Mouse (Mus musculus) kidney, adult 8-10 months (tissue): ENCODE measurements around the gene Dlg1.

Experiments
- DNase-seq, 2 experiments: peaks; one replicate each; pipeline ENCODE4 v3.0.0; 2022

The Dlg1 gene

DNA sequence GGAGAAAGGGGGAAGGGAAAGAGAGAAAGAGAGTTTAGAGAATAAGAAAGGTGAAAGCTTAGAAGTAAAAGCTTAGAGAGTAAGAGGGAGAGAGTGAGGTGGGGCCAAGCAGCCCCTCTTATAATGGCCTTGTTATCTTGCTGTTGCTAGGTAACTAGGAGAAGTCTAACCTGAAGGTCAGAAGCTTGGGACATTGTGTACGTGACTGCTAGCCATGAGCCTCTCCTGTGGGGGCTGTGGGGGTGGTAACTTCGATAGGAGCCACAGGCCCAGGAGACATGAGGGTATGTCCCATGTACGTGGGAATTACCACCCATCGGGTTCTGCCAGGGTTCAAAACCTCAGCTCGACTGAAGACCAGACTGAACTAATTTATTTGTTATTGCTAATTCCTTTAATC, 77.5 kb downstream of the Dlg1 start:
- DNase-seq, result no peak

DNA sequence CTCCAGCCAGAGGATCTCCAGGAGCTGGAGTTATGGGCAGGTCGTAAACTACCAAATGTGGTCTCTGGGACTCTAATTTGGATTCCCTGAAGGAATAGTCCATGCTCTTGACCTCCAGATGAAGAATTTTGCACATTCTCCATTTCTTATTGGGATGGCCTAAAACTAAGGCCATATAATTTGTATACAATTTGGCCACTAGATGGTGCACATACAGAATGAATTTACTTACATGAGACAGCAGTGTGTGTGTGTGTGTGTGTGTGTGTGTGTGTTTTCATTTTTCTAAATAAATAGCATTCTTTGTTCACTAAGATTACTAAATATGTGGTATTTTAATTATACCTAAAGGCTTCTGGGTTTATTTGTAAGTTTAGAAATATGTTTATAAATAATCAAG, 87.3 kb downstream of the Dlg1 start:
- DNase-seq, result no peak

DNA sequence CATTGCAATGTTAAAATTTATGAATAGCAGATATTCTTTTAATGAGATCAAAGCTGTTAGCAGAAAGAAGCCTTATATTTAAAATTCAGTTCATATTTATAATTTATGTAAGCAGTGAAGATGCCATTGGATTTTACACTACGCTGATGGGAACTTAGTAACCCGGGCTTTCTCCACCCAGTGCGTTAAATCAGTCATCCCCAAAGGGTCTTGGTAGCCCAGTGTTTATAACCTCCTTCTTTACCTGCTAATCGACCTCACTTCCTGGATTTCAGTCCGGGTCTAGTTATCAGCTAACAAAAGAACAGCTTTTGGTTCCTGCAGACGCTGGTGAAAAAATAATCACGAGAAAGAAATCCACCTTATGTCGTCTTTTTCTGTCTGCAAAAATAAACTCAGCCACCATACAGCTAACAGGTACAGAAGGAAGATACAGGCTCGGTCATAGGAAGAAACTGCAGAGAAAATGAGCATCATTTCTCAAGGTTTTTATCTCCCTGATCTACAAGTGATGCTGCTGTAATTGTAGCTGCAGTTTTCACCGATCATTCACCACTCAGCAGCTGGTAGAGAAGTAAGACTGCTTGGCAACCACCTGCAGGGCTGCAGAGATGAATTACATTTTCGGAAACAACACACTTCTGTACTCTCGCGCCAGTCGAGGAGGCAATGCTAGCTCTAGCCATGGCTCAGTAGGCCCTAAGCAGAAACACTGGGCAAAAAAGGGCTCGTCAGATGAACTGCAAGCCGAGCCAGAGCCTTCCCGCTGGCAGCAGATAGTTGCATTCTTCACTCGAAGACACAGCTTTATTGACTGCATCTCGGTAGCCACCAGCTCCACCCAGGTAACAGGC, 91.2 kb downstream of the Dlg1 start:
- DNase-seq, result no peak

DNA sequence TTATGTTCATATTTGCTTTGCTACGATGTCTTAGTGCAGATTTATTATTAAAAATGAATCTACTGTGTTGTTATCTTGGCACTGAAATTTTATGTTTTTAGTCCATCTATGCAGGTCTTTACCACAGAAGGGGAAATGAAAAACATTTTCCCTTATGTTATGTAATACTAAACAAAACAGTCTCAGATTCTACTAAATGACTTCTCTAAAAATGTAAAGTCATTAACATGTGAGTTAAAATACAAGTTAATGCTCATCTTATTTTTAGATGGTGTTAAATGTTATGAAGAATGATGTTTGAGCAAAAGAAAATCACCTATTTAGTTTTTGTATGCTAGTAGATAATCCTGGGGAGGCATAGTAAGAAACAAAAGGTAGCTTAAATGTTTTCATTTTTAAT, 91.8 kb downstream of the Dlg1 start:
- no peak for DNase-seq

DNA sequence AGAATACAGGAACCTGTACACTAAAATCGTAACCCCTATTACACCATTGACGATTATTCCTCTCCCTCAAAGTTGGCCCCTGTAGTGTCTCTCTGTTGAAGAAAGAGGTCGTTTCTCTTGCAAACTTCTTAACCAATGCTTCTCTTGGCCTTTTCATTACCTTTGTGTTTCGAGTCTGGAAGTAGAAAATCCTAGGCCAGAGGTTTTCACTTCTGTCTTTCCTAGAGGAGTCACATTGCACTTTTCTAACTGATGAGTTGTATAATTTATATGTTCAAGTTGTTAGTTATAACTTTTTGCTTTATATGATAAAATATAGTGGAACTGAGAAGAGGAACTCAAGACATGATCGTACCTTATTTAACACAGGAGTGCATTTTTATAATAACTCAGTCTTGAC, 93.2 kb downstream of the Dlg1 start:
- no peak for DNase-seq

DNA sequence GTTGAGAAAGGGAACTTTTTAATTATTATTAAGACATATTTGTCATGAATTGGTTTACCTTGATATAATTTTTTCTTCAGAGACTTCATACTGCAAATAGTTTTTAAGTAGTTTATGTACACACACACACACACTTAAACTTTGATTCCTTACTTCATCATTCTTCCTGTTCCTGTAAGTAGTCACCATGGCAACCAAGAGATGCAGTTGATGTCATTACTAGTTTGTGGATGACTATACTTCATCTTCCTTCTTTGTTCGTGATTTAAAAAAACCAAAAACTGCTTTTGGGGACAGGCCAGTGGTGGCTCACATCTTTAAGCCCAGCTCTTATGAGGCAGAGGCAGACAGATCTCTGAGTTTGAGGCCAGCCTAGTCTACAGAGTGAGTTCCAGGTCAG, 94.4 kb downstream of the Dlg1 start:
- DNase-seq, result no peak

DNA sequence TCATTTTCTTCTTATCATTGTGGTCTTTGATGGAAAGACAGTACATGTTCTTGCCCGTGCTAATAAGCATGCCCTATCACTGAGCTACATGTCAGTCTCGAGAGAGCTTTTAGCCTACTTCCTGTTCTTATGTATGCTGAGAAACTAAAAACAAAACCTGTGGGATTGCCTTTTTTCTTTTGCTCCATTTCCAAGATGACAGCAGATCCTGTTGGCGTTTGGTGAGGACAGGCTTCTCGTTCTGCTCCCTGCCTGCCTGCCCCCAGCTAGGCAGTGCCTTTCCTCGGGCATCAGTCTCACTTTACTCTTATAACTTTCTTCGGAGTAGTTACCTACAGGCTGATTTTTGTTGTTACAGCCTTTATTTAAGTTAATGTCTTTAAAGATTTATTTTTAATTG, 96.2 kb downstream of the Dlg1 start:
- no peak for DNase-seq

DNA sequence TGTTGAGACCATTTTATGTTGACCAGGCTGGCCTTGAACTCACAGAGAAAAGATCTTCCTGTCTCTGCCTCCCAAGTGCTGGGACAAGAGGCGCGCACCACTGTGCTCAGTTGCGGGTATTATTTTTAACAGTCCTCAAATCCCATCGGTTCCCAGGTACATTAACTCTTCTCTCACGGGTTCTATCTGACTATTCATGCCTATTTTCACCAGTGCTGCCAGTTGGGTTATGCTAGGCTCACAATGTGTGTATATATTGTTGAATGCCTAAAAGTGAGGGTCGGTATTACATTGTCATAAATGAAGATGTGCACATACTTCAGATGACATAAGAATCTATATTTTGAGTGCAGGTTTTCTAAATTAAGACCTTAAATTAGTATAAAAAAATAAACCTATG, 103.1 kb downstream of the Dlg1 start:
- DNase-seq, result no peak

DNA sequence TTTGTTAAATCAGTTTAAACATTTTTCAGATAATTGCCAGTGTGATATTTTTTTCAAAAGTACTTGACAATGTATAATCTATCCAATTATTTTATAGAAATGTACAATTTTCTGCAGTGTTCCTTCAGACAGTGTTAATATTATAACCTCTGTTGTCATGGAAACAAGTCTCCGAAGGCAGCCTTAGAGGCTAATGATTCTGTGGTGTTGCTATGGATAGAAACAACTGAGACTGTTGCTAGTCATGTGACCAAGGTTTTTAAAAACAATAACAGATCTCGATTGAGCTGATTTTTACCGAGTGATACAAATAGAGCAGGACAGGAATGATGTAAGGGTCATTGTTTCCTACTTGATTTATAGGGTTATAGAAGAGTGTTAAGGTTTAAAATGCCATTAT, 103.5 kb downstream of the Dlg1 start:
- no peak for DNase-seq

DNA sequence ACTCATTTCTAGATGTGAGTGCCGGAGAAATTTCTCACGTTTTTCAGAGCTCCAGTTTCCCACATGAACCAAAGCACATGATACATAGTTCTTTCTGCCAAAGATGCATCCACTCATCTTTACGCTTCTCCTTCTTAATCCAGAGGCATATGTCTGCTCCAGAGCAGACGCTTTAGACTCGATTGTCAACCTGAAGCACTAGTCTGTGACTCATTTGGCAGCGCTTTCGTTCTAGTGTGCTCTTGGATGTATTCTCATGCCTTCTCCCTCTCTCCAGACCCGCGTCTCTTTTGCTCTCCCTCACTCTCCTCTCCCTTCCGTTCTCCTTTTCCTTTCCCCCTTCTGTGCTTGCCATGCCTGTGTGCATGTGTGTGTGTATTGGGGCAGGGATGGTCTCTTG, 112.7 kb downstream of the Dlg1 start:
- no peak for DNase-seq

DNA sequence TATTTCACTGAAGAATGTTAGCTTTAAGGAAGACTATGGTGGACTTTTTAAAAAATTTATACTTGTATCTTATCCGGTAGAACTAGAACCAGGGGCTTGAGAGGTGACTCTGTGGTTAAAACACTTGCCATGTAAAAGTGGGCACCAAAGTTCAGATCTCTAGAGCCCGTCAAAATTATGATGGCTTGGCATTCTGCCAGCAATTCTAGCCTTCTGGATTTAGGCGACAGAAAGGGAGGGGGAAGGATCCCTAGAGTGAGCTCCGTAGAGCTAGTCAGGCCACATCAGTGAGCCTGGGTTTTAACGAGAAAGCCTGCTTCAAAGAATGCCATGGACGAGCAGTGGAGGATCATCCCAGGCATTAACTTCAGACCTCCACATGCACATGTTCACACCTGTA, 117.8 kb downstream of the Dlg1 start:
- no peak for DNase-seq

DNA sequence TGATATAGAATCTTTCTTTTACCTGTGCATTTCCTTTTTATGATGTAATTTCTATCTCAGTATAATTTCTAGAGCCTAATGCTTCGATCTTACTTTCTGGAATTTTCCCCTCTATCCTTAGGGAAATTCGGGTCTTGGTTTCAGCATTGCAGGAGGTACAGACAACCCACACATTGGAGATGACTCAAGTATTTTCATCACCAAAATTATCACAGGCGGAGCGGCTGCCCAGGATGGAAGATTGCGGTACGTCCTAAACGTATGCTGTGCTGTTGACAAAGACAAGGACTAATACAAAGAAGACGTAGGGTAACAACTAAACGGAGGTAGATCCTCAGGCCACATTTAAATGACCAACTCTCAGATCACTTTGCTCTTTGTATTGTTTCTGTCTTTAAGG, 126.8 kb downstream of the Dlg1 start:
- no peak for DNase-seq

DNA sequence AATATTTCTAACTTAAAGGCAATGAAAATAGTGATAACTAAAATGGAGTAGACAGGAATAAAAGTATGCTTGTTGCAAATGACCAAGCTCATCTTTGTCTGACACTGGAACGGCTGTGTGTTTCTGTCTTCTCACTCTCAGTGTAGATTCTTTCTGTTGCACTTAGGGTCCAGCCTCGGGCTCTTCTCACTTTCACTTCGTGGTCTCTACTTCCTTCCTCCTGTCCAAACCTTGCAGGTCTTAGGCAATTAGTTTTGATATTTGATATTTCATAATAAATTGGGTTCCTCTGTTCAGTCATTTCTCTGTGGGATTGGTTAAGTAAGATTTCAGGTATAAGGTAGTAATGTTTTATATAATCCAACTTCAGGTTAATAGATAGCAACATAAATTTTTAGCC, 140.4 kb downstream of the Dlg1 start:
- no peak for DNase-seq

DNA sequence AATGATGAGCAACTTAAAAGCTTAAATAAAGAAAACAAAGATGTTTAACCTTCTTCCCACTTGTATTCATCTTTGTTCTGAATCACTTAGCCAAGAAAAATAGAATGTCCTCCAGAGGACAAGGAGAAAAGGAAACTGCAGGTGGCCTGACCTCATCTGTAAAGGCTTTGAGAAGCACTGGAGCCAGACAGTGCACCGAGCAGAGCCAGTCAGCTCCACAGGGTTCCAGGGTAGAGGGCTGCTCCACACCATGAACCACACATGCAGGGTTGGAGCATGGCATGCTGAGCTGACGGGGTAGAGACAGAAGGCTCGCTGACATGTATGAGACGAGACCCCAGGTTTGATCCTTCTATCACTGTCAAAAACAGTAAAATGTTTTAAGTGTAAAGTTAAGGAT, 162.8 kb downstream of the Dlg1 start:
- no peak for DNase-seq

DNA sequence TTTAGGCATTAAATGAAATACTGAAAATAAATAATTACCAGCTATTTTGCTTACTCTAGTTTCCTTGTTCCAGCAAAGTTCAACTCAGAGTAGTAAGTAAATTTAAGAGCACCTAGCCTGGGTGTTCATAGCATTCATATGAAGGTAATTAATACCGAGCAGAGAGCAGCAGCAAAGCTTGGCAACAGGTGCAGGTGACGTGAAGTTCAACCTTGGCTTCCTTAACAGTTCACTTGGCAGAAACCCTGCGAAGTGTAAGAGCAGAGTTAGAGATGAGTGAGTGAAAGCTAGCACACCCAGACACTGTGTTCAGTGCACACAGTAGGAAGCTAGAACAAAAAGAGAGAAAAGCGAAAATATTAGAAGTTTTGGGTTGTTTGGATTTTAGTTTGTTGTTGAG, 167.5 kb downstream of the Dlg1 start:
- peak; percentile 14 to 36 for DNase-seq

DNA sequence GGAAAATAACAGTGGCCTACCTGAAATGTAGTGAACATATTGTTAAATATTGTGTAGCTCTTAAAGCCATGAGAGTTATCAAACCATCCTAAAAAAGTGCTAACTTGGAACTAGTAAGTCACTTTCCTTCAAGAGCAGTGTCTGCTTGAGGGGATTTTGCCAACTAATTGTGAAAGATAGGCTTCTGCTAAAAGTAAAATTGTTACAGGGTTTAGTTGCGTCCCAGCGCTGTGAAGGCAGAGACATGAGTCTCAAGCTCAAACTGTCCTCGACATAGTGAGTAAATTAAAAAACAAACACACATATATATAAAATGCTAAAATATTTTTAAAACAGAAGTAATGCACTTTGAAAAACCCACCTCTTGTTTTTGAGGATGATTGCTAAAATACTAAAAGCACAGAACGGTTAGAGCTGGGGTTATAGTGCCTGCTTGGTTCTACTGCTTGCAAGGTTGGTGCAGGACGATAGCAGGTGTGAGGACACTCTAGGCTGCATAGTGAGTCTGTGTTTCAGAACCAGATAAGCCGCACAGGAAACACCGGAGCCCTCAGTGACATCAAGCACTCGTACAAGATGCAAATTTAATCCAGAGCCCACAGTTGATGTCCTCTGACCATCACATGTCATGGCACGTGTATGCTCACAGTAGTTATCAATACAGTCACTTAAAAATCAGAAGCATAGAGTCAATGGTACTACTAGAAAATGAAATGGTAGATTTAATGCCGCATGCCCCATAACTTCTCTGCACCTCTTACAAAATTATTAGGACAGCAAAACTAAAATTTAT, 169.6 kb downstream of the Dlg1 start:
- DNase-seq, result no peak

DNA sequence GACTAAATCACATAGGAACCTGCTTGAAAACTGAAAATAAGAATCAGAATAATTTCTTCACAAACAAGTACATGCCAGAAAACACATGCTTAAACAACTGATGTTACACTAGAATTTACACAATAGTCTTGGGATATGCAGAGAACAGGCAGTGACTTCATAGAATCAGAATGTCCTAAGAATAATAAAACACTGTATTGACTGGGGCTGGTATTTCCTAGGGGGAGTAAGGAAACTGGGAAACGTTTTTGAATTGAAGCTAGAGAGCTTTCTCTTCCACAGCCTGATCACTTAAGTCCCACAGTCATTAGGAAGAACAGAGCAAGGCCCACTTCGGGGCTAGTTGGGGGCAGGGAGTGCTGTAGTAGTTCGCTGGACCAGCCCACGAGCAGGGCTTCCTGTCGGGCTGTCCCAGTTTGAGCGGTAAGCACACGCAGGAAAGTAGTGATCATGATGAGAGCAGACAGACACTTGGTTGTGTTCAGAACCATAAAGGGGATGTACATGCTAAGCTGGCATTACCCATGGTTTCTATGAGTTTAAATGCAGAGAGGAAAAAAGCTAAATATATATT, 170.9 kb downstream of the Dlg1 start:
- DNase-seq, result no peak

DNA sequence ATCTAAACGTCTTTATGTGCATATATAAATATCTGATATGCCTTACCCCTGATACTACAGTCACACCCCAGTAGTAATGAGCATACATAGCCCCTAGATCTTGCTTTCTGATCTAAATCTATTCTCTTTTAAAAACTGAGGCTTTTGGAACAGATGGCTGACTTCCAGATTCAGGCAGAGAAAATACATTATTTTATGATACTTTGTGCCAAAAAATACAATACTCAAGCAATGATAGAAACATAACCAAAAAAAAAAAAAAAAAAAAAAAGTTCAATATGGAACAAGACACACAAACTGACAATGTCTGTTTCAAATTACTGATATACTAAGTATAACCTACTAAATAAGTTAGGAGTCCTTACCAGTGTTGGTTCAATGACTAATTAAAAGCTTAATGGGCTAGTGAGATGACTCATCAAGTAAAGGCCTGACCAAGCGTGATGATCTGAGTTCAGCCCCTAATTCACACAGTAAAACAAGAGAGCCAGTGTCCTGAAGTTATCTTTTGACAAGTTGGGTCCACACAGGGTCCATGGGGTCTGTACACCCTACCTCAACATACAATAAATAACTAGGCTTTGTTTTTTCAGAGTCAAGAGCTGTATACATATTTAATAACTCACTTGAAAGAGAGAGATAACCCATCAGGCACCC, 171.5 kb downstream of the Dlg1 start:
- no peak for DNase-seq

DNA sequence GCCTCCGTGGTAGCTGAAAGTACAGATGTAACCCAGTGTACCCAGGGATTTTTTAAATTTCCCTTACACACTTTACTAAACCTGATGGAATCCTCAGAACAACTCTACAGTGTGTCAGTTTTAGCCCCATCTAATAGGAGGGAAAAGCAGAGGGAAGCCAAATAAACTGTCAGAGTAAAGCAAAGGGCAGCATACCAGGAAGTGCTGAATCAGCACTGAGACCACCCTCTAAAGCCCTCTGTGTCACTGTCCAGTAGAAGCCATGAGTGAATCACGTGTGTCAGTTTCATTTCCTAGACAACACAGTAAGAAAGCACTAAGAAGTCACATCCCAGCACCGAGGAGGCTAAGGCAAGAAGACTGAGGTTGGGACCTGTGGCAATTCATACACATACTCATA, 174.1 kb downstream of the Dlg1 start:
- no peak for DNase-seq

DNA sequence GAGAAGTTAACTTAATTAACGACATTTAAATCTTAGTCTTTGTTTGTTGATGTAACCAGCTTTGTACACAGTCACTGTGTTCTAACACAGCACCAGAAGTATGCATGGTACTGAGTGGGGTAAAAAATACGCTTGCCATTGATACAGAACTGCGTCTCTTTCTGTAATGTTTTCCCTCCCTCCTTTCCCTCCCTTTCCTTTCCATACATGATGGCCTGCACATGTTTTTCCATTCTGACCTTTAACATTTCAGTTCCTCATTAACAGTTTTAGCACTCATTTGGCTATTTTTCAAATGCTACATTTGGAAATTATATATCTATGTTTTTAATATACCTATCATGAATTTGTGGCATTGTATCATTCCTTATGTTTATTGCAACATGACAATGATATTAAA, 181.0 kb downstream of the Dlg1 start:
- no peak for DNase-seq

DNA sequence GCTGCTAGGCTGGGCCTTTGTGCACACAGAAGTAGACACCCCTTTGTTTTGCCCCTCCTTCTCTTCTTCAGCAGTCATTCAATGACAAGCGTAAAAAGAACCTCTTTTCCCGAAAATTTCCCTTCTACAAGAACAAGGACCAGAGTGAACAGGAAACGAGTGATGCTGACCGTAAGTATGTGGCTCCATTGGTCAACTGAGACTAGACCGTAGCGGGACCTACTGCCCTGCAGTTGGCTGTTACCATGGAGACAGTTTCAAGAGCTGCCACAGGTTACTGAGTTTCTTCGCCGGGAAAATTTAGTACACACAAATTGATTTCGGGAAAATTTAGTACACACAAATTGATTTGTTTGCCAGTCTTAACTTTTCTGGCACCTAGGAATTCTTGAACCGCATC, 183.5 kb downstream of the Dlg1 start:
- DNase-seq, result no peak

DNA sequence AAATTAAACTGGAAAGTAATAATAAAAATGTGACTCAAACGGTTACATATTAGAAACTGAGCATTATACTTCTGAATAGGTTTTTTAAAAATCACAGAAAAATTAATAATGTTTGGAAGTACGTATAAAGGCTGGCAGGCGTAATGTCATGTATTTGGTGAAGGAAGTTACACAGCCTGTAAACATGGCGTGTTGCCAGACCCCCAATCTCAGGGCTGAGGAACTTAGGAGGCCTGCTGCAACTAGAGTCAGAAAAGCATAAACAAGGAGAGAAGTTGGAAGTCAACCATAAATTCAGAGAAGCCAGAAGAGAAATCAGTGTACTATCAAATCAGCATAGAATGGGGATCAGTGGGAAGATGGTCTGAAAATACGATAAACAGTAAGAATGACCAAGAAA, 200.7 kb downstream of the Dlg1 start:
- no peak for DNase-seq

DNA sequence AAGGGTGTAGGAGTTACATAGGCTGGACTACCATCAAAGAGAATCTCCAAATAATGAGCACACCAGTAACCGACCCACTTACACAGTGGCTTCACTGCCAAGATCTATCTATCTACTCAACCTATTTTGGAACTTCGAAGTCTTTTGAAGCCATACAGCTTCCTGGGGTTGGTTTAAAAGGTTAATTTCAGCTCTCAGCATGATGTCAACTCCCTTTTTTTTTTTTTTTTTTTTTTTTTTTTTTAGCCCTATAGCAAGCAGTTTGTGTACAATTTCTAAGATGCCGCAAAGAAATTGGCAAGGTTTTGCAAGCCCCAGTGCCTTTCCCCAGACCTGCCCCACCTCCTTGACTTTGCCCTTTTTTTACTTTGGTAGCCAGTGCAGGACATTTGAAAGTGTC, 202.0 kb downstream of the Dlg1 start:
- DNase-seq, result no peak

DNA sequence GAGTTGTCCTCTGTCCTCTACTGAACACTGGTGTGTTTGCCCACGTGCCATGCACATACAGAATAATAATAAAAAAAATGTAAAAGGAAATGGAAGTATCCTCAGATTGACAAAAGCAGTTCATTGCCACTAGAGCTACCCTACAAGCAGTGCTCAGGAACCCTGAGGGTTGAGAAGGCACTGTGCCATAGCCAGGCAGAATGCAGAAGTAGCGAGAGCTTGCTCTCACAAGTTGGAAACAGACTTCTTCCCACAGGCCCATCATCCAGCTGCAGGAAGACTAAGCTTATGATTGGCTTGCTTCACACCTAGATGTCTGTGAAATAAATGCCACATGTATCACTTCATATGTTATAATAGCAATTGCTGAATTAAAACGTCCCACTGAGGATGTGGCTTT, 203.7 kb downstream of the Dlg1 start:
- DNase-seq, result no peak
